Mouse (Mus musculus): ENCODE results near the gene Prrc2b.

DNA sequence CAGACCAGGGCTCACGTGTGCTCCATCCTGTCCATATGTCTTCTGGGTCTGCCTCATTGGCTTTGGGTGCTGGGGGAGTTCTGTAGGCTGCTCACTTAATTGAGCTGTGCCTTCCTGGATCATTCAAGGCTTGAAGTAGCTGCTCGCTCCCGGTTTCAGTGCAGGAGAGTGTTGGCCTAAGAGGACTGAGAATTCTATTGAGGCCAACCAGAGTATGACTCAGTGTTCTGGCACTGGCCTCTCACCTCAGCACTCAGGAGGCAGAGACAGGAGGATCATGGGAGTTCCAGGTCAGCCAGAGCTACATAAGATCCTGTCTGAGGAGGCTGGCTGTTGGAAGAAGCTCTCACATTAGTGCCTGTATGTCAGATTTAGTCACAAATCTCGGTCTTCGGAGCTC lies 67.2 kb downstream of the Prrc2b start:
- TF ChIP-seq CTCF (IDR thresholded peaks at IDR 0.05; ENCODE audit: low read depth), result no peak
- no peak for TF ChIP-seq EP300 (IDR thresholded peaks at IDR 0.05; ENCODE audit: low read depth)
